Mouse (Mus musculus) forebrain, embryonic 16.5 days (tissue): ENCODE results near the gene Trim60. TPM values are rescaled to one million over a fixed set of nuclear protein-coding genes. Genes with fewer than 3 reads are reported as not detected.

ENCODE experiments used
- polyA plus RNA-seq: library from polyadenylated mRNA; unstranded; fragments of >200 nt; fragmentation: Nextera tagmentation; extraction: Ambion mirVana; gene quantifications from 2 replicates; pipeline ENCODE4 v1.2.1, GENCODE M21; 2015

The Trim60 gene
- polyA plus RNA-seq, 1 experiment from 2014 or later, result not detected

Other genes with a start within 250 kb of the Trim60 start
- 30.1 and 32.9 TPM in 2 replicates for gene Klhl2, start 168.6 kb downstream of the Trim60 start, polyA plus RNA-seq
- 20.9 and 25.0 TPM in 2 replicates for gene Tmem192, start 71.4 kb downstream of the Trim60 start, polyA plus RNA-seq
- 0.34 TPM in 1 of 2 replicates, not detected in the other for gene Trim75, start 30.8 kb downstream of the Trim60 start, polyA plus RNA-seq
- not detected in 2 replicates for gene Trim61, start 61 bp downstream of the Trim60 start, polyA plus RNA-seq
- 0.45 and 1.1 TPM in 2 replicates for gene Apela, start 18.8 kb upstream of the Trim60 start, polyA plus RNA-seq
- gene Gm10663, start 56.4 kb upstream of the Trim60 start, polyA plus RNA-seq, result not detected in 2 replicates
- not detected in 2 replicates for gene BC030870, start 111.0 kb upstream of the Trim60 start, polyA plus RNA-seq